Comparison of ENCODE assay signal across 27 mouse cellular contexts in the genomic region with DNA sequence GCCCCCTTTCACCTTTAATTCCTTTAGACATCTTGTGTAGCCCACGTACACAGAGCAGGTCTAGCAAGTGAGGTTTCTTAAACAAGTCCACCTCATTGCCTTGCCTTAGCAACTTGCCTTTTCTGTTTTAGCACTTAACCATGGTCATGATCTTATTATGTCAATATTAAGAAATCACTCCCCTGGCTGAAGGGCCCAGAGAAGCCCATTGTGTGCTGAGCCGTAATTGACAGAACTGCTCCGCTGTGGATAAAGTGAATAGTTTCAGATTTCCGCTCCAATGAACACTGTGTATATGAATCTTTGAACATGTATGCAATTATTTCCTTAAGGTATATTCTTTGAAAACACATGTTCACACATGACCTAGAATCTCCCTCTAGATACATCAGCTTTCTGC.
DNase-seq lines count a peak whose midpoint lies in the region; ATAC-seq and TF ChIP-seq lines count a peak whose summit lies in the region.
"Had no signal": no experiment of that assay in that cellular context is flagged by ENCODE, and none has a peak within 500 bp of the region (broad histone marks: within the 10 kb centered on the region; RNA-seq: fewer than 3 reads in every experiment).

No protein-coding gene starts in this region.

- no peak for TF ChIP-seq CTCF in lung, postnatal 0 days (IDR thresholded peaks at IDR 0.05)

- WGBS in forebrain, embryonic 11.5 days = 27% methylated on average over 4 of the region's 4 CpGs
- 17% methylated on average over 4 of the region's 4 CpGs for WGBS in forebrain, embryonic 16.5 days
- 55% methylated on average over 4 of the region's 4 CpGs for WGBS in lung, embryonic 15.5 days
- 64% methylated on average over 4 of the region's 4 CpGs for WGBS in lung, postnatal 0 days

- H3K4me2 ChIP-seq in forebrain, embryonic 11.5 days (ENCODE audit: low read depth, low read length, severe bottlenecking) = no peak overlapping the region
- H3K4me2 ChIP-seq in forebrain, embryonic 16.5 days (ENCODE audit: low read length) = no peak overlapping the region
- no peak overlapping the region; the same call in 1 of the 2 replicates for H3K4me2 ChIP-seq in lung, embryonic 15.5 days
- H3K4me2 ChIP-seq in lung, postnatal 0 days (replicated peaks; ENCODE audit: low read depth, low read length) = no peak overlapping the region
- H3K4me2 ChIP-seq: heart, embryonic 15.5 days; hindbrain, embryonic 13.5 days; limb, embryonic 13.5 days; liver, embryonic 11.5 days; midbrain, embryonic 11.5 days; neural tube, embryonic 13.5 days had no signal

- DNase-seq in forebrain, embryonic 11.5 days (ENCODE audit: low spot score) = no peak
- DNase-seq in lung, postnatal 4 days = no peak
- DNase-seq in lung, postnatal 0 days (ENCODE audit: low spot score) = peak; percentile 76
- peak; percentile 81 for DNase-seq in retina, embryonic 14.5 days (ENCODE audit: low spot score)
- DNase-seq in urinary bladder, postnatal 25 days (ENCODE audit: low spot score) = no peak
- no peak for DNase-seq in T-cell, adult 2 months (ENCODE audit: low spot score)
- DNase-seq: adrenal gland, postnatal 25 days; cerebellum, adult 18-20 months; cerebellum, postnatal 10 days; gastrocnemius, postnatal 25 days; heart, adult 11 months; kidney, adult 9 months; kidney, postnatal 10 days; right cerebral cortex, postnatal 14 days; thymus, adult 2 months; thymus, postnatal 4 days had no signal

- no peak overlapping the region for H3K4me3 ChIP-seq in forebrain, embryonic 11.5 days (ENCODE audit: low read depth, low read length)
- H3K4me3 ChIP-seq in forebrain, embryonic 16.5 days (replicated peaks; ENCODE audit: low read length) = no peak overlapping the region
- H3K4me3 ChIP-seq in lung, embryonic 15.5 days = no peak overlapping the region
- H3K4me3 ChIP-seq in lung, postnatal 0 days (ENCODE audit: low read depth, low read length) = no peak overlapping the region
- H3K4me3 ChIP-seq: heart, embryonic 10.5 days; heart, embryonic 15.5 days; hindbrain, embryonic 13.5 days; limb, embryonic 13.5 days; neural tube, embryonic 13.5 days had no signal

- no peak overlapping the region for H3K9ac ChIP-seq in forebrain, embryonic 11.5 days (ENCODE audit: low read length)
- no peak overlapping the region for H3K9ac ChIP-seq in forebrain, embryonic 16.5 days (replicated peaks; ENCODE audit: low read depth, low read length)
- no peak overlapping the region for H3K9ac ChIP-seq in lung, embryonic 15.5 days
- no peak overlapping the region for H3K9ac ChIP-seq in lung, postnatal 0 days (replicated peaks; ENCODE audit: low read depth)
- H3K9ac ChIP-seq: heart, embryonic 15.5 days; hindbrain, embryonic 13.5 days; limb, embryonic 13.5 days; neural tube, embryonic 13.5 days had no signal

- no peak overlapping the region for H3K27ac ChIP-seq in forebrain, embryonic 11.5 days (ENCODE audit: low read depth, low read length)
- no peak overlapping the region for H3K27ac ChIP-seq in forebrain, embryonic 16.5 days (ENCODE audit: low read length)
- peak overlapping the region; percentile 70 for H3K27ac ChIP-seq in lung, embryonic 15.5 days
- H3K27ac ChIP-seq in lung, postnatal 0 days (ENCODE audit: low read length) = peak overlapping the region; percentile 48; the same call in 1 of the 2 replicates
- H3K27ac ChIP-seq: heart, embryonic 10.5 days; heart, embryonic 15.5 days; hindbrain, embryonic 13.5 days; limb, embryonic 13.5 days; neural tube, embryonic 13.5 days had no signal

- peaks cover 3% of the 10 kb centered on the region; the same call in 1 of the 2 replicates for H3K4me1 ChIP-seq in forebrain, embryonic 11.5 days (replicated peaks; ENCODE audit: control insufficient read depth, insufficient read depth, low read length)
- peaks cover 26% of the 10 kb centered on the region for H3K4me1 ChIP-seq in forebrain, embryonic 16.5 days (replicated peaks; ENCODE audit: control insufficient read depth, insufficient read depth, low read length)
- peaks cover 28% of the 10 kb centered on the region; the same call in 1 of the 2 replicates for H3K4me1 ChIP-seq in lung, embryonic 15.5 days
- H3K4me1 ChIP-seq in lung, postnatal 0 days (ENCODE audit: insufficient read depth, low read depth, low read length) = peaks cover 7% of the 10 kb centered on the region; the same call in 1 of the 2 replicates
- H3K4me1 ChIP-seq: heart, embryonic 15.5 days; limb, embryonic 13.5 days had no signal

- H3K27me3 ChIP-seq in forebrain, embryonic 11.5 days (ENCODE audit: control insufficient read depth, insufficient read depth, low read length) = no peaks in the 10 kb centered on the region
- no peaks in the 10 kb centered on the region for H3K27me3 ChIP-seq in forebrain, embryonic 16.5 days (replicated peaks; ENCODE audit: control insufficient read depth, insufficient read depth, low read length)
- no peaks in the 10 kb centered on the region for H3K27me3 ChIP-seq in lung, embryonic 15.5 days
- H3K27me3 ChIP-seq in lung, postnatal 0 days (replicated peaks; ENCODE audit: insufficient read depth, low read length) = no peaks in the 10 kb centered on the region
- H3K27me3 ChIP-seq: hindbrain, embryonic 13.5 days; limb, embryonic 13.5 days; neural tube, embryonic 13.5 days had no signal

- TF ChIP-seq EP300 in lung, postnatal 0 days (IDR thresholded peaks at IDR 0.05) = peak; percentile 51; the same call in 1 of the 2 replicates

- ATAC-seq in forebrain, embryonic 11.5 days (replicated peaks; ENCODE audit: low FRiP score) = peak; percentile 51; the same call in 1 of the 2 replicates
- no peak for ATAC-seq in forebrain, embryonic 16.5 days
- peak; percentile 37; the same call in 1 of the 2 replicates for ATAC-seq in lung, embryonic 15.5 days (ENCODE audit: borderline replicate concordance, extremely low read depth, low FRiP score, low TSS enrichment)
- peak; percentile 75 for ATAC-seq in lung, postnatal 0 days
- ATAC-seq: CD4-positive, CD25-positive, alpha-beta regulatory T cell, adult 4 months; intestine, postnatal 0 days had no signal

- H3K36me3 ChIP-seq in forebrain, embryonic 11.5 days (ENCODE audit: control insufficient read depth, insufficient read depth, low read length) = no peaks in the 10 kb centered on the region
- H3K36me3 ChIP-seq in forebrain, embryonic 16.5 days (ENCODE audit: control insufficient read depth, insufficient read depth) = no peaks in the 10 kb centered on the region
- no peaks in the 10 kb centered on the region for H3K36me3 ChIP-seq in lung, embryonic 15.5 days
- H3K36me3 ChIP-seq in lung, postnatal 0 days (ENCODE audit: insufficient read depth, low read length) = no peaks in the 10 kb centered on the region
- H3K36me3 ChIP-seq: heart, embryonic 10.5 days; heart, embryonic 15.5 days; limb, embryonic 13.5 days had no signal

- H3K9me3 ChIP-seq in forebrain, embryonic 11.5 days (ENCODE audit: control insufficient read depth, low read length) = no peaks in the 10 kb centered on the region
- H3K9me3 ChIP-seq in forebrain, embryonic 16.5 days (ENCODE audit: control insufficient read depth, low read length) = no peaks in the 10 kb centered on the region
- H3K9me3 ChIP-seq in lung, embryonic 15.5 days = no peaks in the 10 kb centered on the region
- H3K9me3 ChIP-seq in lung, postnatal 0 days (ENCODE audit: low read length) = no peaks in the 10 kb centered on the region
- H3K9me3 ChIP-seq: heart, embryonic 10.5 days; heart, embryonic 15.5 days; hindbrain, embryonic 13.5 days; limb, embryonic 13.5 days; neural tube, embryonic 13.5 days had no signal

Comparison
In these comparisons a context has a peak if more than half of its experiments do, and no peak if none do; other contexts are left out.
1. DNase-seq: peak in lung, postnatal 0 days (single experiment) and retina, embryonic 14.5 days (single experiment); none in forebrain, embryonic 11.5 days (single experiment), lung, postnatal 4 days (0 of 2), urinary bladder, postnatal 25 days (single experiment) and T-cell, adult 2 months (single experiment).
2. H3K27ac ChIP-seq: peak in lung, embryonic 15.5 days (single experiment) and lung, postnatal 0 days (single experiment); none in forebrain, embryonic 11.5 days (single experiment) and forebrain, embryonic 16.5 days (single experiment).